Mouse (Mus musculus) heart, embryonic 14.5 days (tissue): ENCODE results near the gene Dhx34. TPM values are rescaled to one million over a fixed set of nuclear protein-coding genes. Genes with fewer than 3 reads are reported as not detected.

Experiments
- ATAC-seq: fragments of 200-750 bp; cut with Nextera tagmentation; 2 replicates; pipeline ENCODE4 v1.8.0; 2017; ENCODE audit warnings: low read depth, moderate TSS enrichment; ENCODE audit not compliant: insufficient number of reproducible peaks, insufficient read depth, low FRiP score
- H3K27ac ChIP-seq, 2 experiments: fragments of 200-500 bp in 1 of 2; fragments of 300-500 bp in 1 of 2; sonication (generic) in 1 of 2; replicated peaks in 1 of 2; 2 replicates each; pipeline ENCODE4 v1.5.1; 2012 to 2014; ENCODE audit warnings: low read depth in 2 of 2, low read length in 2 of 2, control low read depth in 1 of 2, mild to moderate bottlenecking in 1 of 2, mixed read lengths in 1 of 2; ENCODE audit not compliant: control insufficient read depth in 1 of 2, insufficient read depth in 1 of 2
- H3K27me3 ChIP-seq: fragments of 300-500 bp; sonication (generic); 2 replicates; pipeline ENCODE4 v1.6.1; 2014; ENCODE audit warnings: mild to moderate bottlenecking, low read length, control low read depth; ENCODE audit not compliant: control insufficient read depth, insufficient read depth
- H3K36me3 ChIP-seq: fragments of 300-500 bp; sonication (generic); 2 replicates; pipeline ENCODE4 v1.6.1; 2014; ENCODE audit warnings: mild to moderate bottlenecking, control low read depth, low read length, mixed read lengths; ENCODE audit not compliant: control insufficient read depth, insufficient read depth
- H3K4me1 ChIP-seq, 2 experiments: fragments of 200-500 bp in 1 of 2; fragments of 300-500 bp in 1 of 2; sonication (generic) in 1 of 2; 2 replicates each; pipeline ENCODE4 v1.6.1; 2012 to 2014; ENCODE audit warnings: low read length in 2 of 2, control low read depth in 1 of 2, mixed read lengths in 1 of 2; ENCODE audit not compliant: control insufficient read depth in 2 of 2, insufficient read depth in 2 of 2
- H3K4me2 ChIP-seq: fragments of 300-500 bp; sonication (generic); 2 replicates; pipeline ENCODE4 v1.6.1; 2014; ENCODE audit warnings: mild to moderate bottlenecking, low read length
- H3K4me3 ChIP-seq, 2 experiments: fragments of 200-500 bp in 1 of 2; fragments of 300-500 bp in 1 of 2; sonication (generic) in 1 of 2; 2 replicates each; pipeline ENCODE4 v1.5.1; 2012 to 2014; ENCODE audit warnings: low read length in 2 of 2, mild to moderate bottlenecking in 2 of 2, control low read depth in 1 of 2, low read depth in 1 of 2, moderate library complexity in 1 of 2; ENCODE audit not compliant: control insufficient read depth in 1 of 2, insufficient read depth in 1 of 2
- H3K9ac ChIP-seq: fragments of 300-500 bp; sonication (generic); 2 replicates; pipeline ENCODE4 v1.6.1; 2014; ENCODE audit warnings: mild to moderate bottlenecking, low read length
- H3K9me3 ChIP-seq: fragments of 300-500 bp; sonication (generic); 2 replicates; pipeline ENCODE4 v1.6.1; 2016; ENCODE audit warnings: low read length, control low read depth; ENCODE audit not compliant: control insufficient read depth
- WGBS: fragments of 180-500 bp; shearing (Covaris S2); extraction: QIAGEN DNeasy Blood & Tissue Kit; methylation state at CpG from one replicate; pipeline ENCODE4 v1.1.7; 2014; 5-methylcytosine and 5-hydroxymethylcytosine counted together
- polyA plus RNA-seq: library from polyadenylated mRNA; unstranded; fragments of >200 nt; fragmentation: Nextera tagmentation; extraction: Ambion mirVana; gene quantifications from 2 replicates; pipeline ENCODE4 v1.2.1, GENCODE M21; 2014

The Dhx34 gene
- polyA plus RNA-seq, 1 experiment from 2014 or later = 7.8 TPM

DNA sequence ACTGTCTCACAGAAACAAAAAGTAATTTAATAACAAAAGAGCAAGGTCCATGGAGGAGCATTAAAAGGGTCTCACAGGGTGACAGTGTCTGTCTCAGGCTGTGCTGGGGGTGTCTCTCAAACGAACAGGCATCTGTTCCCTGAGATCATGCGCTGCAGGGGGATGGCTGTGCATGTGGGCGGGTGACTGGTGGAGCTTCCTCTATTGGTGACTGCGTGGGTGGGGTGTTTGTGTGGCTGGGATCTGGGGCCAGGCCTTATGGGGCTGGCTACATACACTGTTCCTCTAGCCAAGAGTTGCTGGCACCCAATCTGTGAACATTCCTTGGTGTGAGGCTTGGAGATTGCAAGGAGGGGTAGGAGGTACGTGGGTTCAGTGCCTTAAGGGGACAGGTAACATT, 72.6 kb downstream of the Dhx34 start:
- Histone ChIP-seq H3K4me1 (no peaks in the 10 kb centered on the region), H3K36me3 (no peaks in the 10 kb centered on the region), H3K4me2 (no peak overlapping the region), H3K27ac (no peak overlapping the region), H3K9me3 (no peaks in the 10 kb centered on the region), H3K27me3 (peaks cover 27% of the 10 kb centered on the region), H3K4me3 (no peak overlapping the region), H3K9ac (no peak overlapping the region)
- 65% methylated on average over 5 of the region's 5 CpGs for WGBS
- no peak for ATAC-seq

DNA sequence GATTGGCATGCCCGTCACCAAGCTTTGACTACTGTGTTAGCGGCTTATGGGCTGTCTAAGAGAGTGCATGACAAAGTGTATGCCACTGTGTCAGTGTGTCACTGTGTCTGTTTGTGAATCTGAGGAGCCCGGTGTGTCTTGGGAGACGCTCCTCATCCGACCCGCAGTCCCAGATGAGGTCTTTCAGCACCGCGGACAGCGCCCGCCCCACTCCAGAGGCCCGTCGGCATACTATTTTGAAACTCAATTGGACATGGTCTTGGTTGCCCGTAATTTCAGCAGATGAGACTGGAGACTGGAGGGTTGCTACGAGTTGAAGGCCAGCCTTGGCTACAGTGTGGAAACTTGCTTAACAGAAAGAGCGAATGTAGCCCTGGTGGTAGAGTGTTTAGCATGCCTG, 74.2 kb downstream of the Dhx34 start:
- Histone ChIP-seq H3K9me3 (no peaks in the 10 kb centered on the region), H3K36me3 (no peaks in the 10 kb centered on the region), H3K27me3 (peaks cover 27% of the 10 kb centered on the region), H3K27ac (no peak overlapping the region), H3K4me3 (no peak overlapping the region), H3K9ac (no peak overlapping the region), H3K4me2 (no peak overlapping the region), H3K4me1 (no peaks in the 10 kb centered on the region)
- WGBS = 9% methylated on average over 15 of the region's 15 CpGs
- no peak for ATAC-seq

Other genes starting within 250 kb of the Dhx34 start
- gene Bicra, start 174.1 kb downstream of the Dhx34 start, polyA plus RNA-seq = 5.0 and 5.4 TPM in 2 replicates
- not detected in 2 replicates for gene Zfp541, start 160.2 kb downstream of the Dhx34 start, polyA plus RNA-seq
- gene Napa, start 123.6 kb downstream of the Dhx34 start, polyA plus RNA-seq = 159 and 161 TPM in 2 replicates
- gene Kptn, start 102.1 kb downstream of the Dhx34 start, polyA plus RNA-seq = 31.2 and 32.0 TPM in 2 replicates
- 0.15 TPM in 2 replicates for gene Slc8a2, start 92.2 kb downstream of the Dhx34 start, polyA plus RNA-seq
- gene Meis3, start 46.9 kb downstream of the Dhx34 start, polyA plus RNA-seq = 15.1 and 15.5 TPM in 2 replicates
- 0.80 and 0.94 TPM in 2 replicates for gene C5ar2, start 22.1 kb upstream of the Dhx34 start, polyA plus RNA-seq
- 3.3 and 3.7 TPM in 2 replicates for gene C5ar1, start 37.5 kb upstream of the Dhx34 start, polyA plus RNA-seq
- 9.9 and 11.7 TPM in 2 replicates for gene Inafm1, start 51.6 kb upstream of the Dhx34 start, polyA plus RNA-seq
- 10.6 and 11.2 TPM in 2 replicates for gene Ccdc9, start 64.8 kb upstream of the Dhx34 start, polyA plus RNA-seq
- gene Bbc3, start 86.4 kb upstream of the Dhx34 start, polyA plus RNA-seq = 3.8 and 5.2 TPM in 2 replicates
- 179 and 183 TPM in 2 replicates for gene Sae1, start 165.8 kb upstream of the Dhx34 start, polyA plus RNA-seq
- gene Zc3h4, start 178.9 kb upstream of the Dhx34 start, polyA plus RNA-seq = 8.6 and 10.6 TPM in 2 replicates
- gene Tmem160, start 230.7 kb upstream of the Dhx34 start, polyA plus RNA-seq = 87.5 and 96.7 TPM in 2 replicates